Mouse (Mus musculus) layer of hippocampus, adult 9-10 months (tissue): ENCODE measurements at regions not wholly inside any gene's neighbourhood (a gene's known extent, or its start where the extent isn't known, plus 50 kb on each side); places are given as distances from the start of the nearest gene placed in this dataset.
"Not testable (repeated sequence)": the region's sequence is repeated elsewhere in the genome, so short reads cannot be mapped to it uniquely, and the experiment has no call there.

Source experiments
- DNase-seq: peaks from one replicate; pipeline ENCODE4 v3.0.0; 2022; ENCODE audit warnings: low spot score

- DNase-seq = no peak
These were observed 93.8 kb upstream of the Zfp706 start for GRCm38 (mm10) chr15:37101419-37101818.

GRCm38 (mm10) chr15:37100767-37101288 lies 93.3 kb upstream of the Zfp706 start:
- no peak for DNase-seq

- DNase-seq = no peak
These were observed 92.6 kb upstream of the Zfp706 start for GRCm38 (mm10) chr15:37099927-37100766.

- no peak for DNase-seq
These were observed 91.6 kb upstream of the Zfp706 start for GRCm38 (mm10) chr15:37099176-37099575.

DNA sequence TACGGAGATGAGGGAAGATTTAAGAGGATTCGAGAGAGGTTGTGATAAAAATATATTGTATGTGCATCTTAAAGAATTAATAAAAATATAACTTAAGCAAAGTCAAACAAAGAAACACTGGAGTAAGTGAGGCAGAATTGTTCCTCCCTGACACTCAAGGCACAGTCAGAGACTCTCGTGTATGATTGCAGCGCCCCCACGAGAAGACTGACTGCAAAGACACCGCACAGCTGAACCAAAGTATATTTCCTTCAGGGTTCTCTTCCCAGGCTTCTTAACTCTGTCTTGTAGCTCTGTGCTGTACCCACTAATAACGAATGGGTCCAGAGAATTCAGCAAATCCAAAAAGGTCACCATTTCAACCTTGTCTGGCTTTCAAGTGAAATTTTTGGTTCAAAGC lies 89.9 kb upstream of the Zfp706 start:
- DNase-seq = no peak

DNA sequence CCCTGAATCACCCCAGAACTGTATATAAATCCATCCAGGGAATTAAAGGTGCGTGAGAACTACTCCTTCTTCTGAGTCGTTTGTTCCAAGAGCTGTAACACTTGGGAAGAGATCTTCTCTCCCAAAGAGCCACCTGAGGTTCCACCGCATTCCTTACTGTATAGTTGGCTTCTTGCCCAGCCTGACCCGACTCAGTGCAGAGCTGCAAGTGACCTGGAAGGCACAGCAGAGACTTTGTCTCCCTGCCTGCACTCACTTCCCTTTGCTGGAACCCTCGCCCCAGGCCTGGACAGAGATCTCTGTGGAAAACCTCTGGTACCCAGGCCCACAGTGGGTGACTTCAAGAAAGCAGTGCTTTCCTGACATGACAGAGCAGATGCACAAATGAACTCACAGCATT lies 83.6 kb upstream of the Zfp706 start:
- DNase-seq = not testable (repeated sequence)

- no peak for DNase-seq
These were observed 76.2 kb upstream of the Zfp706 start for GRCm38 (mm10) chr15:37083726-37084125.

GRCm38 (mm10) chr15:37081836-37082235 lies 74.3 kb upstream of the Zfp706 start:
- DNase-seq = no peak

- DNase-seq = no peak
These were observed 73.4 kb upstream of the Zfp706 start for GRCm38 (mm10) chr15:37080931-37081330.

- no peak for DNase-seq
These were observed 72.8 kb upstream of the Zfp706 start for GRCm38 (mm10) chr15:37080395-37080794.

DNA sequence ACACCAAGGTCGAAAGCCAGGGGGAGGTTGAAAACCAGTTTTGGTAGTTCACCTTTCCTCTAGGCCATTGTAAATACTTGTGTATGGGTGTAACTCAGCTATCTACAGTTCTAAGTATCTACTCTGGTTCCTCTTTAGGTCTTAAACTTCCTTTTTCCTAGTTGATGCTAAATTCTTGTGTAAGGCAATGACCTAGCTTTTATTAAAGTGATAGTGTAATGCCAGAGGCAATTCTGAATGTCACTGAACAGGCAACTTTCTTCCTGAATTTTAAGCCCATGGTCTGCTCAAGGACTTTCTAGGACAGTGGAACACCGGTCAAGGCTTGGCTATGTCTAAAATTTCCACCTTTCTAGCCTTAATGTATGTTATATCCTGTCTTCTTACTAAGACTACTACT lies 66.6 kb upstream of the Zfp706 start:
- DNase-seq = not testable (repeated sequence)

- no peak for DNase-seq
These were observed 64.8 kb upstream of the Zfp706 start for GRCm38 (mm10) chr15:37072202-37072862.

DNA sequence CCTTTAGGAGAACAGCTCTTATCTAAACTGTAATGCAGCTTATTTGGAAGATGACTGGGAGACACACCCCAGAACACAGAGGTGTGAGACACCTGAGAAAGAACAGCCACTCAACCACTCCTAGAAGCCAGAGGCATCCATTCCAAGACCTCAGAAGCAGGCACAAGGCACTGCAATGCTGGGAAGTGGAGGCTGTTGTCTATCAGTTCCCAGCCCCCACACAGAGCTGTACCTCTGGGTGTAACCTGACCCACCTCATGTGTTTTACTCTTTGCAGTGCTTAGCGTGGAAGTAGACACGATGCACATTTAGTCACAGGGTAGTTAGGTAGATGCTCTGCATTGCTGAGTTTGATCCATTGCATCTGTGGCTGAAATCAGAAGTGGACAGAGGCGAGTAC lies 62.6 kb upstream of the Zfp706 start:
- DNase-seq = no peak

DNA sequence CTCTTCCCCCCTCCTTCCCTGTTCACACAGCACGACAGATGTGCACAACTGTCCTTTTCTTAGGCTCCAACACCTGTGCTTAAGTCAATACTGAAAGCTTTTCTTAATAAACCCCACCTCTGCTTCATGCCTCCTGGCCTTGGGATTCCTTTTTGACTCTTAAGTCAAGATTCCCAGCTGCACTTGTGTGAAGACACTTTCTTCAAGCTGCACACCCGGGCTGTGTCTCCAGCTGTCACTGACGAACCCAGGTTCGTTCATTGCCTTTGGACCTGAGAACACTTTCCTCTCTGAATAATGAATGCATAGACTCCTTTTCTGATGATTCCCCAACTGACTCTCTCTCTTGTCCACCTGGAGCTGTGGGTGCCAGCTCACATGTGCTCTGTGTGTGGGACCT lies 59.8 kb upstream of the Zfp706 start:
- no peak for DNase-seq

DNA sequence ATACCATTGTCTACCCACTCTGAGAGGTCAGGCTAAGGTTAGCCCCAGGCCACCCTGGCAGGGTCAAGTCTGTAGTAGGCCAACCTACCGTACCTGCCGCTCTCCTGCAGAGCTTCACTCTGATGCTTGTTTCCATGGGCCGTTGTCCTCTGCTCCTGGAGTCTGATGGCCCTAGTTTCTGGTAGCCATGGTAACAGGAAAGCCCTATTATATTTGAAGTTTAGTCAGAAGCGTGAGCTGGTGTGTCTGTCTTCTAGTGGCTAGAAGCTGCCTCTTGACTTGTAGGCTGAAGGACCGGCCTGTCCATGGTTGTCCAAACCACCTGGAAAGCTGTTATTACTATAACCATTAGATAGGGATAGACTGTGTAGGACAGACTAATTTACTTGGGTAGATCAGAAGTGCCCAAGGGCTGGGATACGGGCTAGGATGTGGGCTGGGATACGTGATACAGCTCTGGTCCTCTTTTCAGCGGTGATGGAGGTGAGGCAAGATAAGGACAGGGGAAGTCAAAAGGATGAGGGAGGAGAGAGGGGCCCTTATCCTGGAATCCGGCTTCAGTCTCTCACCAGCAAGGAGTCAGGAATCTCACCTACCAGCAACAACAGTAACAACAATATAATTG lies 58.5 kb upstream of the Zfp706 start:
- DNase-seq = no peak

- no peak for DNase-seq
These were observed 57.8 kb upstream of the Zfp706 start for GRCm38 (mm10) chr15:37065408-37065807.

- DNase-seq = no peak
These were observed 56.3 kb upstream of the Zfp706 start for GRCm38 (mm10) chr15:37063781-37064383.

GRCm38 (mm10) chr15:37062585-37062984 lies 55.0 kb upstream of the Zfp706 start:
- no peak for DNase-seq

GRCm38 (mm10) chr15:37061501-37061900 lies 53.9 kb upstream of the Zfp706 start:
- DNase-seq = no peak

DNA sequence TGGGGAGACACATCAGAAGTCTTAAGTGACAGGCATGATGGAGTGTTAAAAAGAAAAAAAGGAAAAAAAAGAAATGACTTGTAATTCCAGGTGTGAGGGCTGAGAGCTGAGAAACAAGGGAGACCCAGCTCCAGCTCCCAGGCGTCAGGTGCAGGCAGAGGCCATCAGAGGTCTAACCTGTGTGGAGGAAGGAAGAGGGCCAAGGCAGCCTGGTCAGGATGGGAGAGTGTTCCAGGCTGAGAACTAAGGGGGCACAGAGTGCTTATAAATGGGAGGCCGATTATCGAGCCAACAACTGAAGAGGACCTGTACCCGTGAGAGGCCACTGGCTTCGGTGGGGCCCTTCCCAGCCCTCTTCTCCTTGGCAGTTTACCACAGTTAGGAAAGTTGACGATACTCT lies 53.3 kb upstream of the Zfp706 start:
- DNase-seq = no peak
